Mouse (Mus musculus) stomach, postnatal 0 days (tissue): ENCODE results near the gene Atp5f1.

ENCODE experiments used
- CTCF ChIP-seq: IDR thresholded peaks from 2 replicates; pipeline ENCODE4 v1.5.1; 2016; ENCODE audit warnings: antibody characterized with exemption, low read depth, mild to moderate bottlenecking, moderate library complexity
- EP300 ChIP-seq: optimal IDR thresholded peaks from 2 replicates; pipeline ENCODE3; 2016; ENCODE audit warnings: antibody characterized with exemption

GRCm38 (mm10) chr3:105927561-105928194, 32.2 kb downstream of the Atp5f1 start:
- TF ChIP-seq CTCF, result no peak
- no peak for TF ChIP-seq EP300
